Mouse (Mus musculus) kidney, postnatal 10 days (tissue): ENCODE measurements around the gene Gas2l1.
"Not testable (repeated sequence)": the region's sequence is repeated elsewhere in the genome, so short reads cannot be mapped to it uniquely, and the experiment has no call there.

Experiments used
- DNase-seq: peaks from one replicate; pipeline ENCODE4 v3.0.0; 2021; ENCODE audit warnings: mixed read lengths

Gas2l1 gene

DNA sequence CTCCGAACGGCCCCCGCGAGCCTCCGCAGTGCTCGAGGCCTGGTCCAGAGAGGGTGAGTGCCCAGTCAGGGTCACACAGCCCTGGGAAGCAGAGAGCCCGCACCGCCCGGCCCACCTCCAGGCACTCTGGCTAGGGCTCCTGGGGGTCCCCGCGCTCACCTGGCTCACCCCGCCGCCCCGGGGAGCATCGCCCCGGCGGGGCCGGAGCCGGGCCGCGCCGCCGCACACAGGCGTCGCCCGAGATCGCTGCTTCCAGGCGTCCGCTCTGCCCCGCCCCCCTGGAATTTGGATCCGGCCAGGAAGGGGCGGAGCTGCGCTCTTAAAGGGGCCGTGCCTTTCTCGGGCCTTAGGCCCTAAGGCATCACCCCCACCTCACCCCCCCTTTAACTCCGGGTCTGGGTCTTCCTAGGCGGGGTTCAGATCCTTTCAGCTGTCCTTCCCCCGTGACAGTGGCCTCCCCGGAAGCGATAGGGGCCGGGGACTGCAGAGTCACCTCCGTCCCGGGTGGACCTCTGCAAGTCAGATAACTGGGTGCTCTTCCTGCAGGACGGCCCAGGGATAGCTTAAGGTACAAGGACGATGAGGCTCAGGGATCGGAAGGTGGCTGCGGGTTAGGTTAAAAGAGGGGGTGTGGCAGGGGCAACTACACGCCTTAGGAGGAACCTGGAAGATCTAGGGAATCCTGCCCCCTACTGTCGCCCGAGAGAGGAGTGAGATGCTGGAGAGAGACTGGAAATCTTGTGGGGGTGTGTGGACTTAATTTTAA, at the start of gene Gas2l1:
Gene Gas2l1, minus strand, starts transcription at position 272 of the 766 bp plus-strand sequence.
- peak; percentile 96 for DNase-seq

DNA sequence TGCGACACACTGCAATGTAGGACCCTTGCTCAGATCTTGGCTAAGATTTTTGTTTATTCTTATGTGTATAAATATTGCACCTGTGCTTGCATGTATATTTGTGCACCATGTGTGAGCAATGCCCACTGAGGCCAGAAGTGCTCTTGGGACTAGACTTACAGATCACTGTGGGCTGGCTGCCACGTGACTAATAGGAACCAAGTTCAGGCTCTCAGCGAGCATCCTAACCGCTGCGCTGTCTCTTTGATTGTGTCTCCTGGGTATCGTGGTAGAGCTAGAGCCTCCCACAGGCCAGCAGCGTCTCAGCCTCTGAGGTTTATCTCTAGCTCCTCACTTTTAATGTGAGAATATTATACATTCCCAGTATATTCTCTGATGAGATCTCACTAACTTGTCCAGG, 48.5 kb upstream of the Gas2l1 start:
- DNase-seq: no peak

DNA sequence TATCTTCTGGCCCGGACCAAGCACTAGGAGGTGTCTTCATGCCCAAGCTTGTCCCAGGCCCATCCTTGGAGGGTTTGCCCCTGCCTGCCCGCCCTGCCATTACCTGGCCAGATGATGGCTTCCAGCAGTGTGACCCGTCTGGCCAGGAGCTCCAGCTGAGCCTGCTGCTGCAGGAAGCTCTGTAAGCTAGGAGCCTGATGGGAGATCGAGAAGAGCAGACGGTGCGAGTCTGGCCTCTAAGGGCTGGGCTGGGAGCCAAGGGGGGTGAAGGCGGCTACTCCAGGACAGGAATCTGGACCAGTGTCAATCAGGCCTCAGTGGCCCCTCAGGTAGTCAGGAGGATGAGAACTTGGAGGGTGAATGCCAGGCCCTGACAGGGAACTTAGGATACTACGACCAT, 44.3 kb upstream of the Gas2l1 start:
- DNase-seq: no peak

DNA sequence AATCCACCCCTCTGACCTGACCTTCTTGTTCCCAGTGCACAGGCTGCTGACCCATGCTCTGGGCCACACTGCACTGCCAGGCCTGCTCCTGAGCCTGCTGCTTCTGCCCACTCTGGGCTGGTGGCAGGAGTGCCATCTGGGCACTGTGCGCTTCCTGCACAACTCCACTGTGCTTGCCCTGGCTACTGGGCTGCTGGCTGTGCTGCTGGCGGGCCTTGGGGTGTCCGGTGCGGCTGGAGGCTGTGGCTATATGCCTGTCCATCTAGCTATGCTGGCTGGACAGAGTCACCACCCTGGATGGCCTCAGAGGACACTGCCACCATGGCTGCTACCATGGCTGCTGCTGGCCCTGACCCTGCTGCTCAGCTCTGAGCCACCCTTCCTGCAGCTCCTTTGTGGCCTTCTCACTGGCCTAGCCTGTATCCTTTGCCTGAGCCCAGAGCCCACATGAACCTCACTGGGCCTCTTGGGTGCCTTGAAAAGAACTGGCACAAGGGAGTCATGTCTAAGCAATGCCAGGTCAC, 38.9 kb upstream of the Gas2l1 start:
- no peak for DNase-seq

DNA sequence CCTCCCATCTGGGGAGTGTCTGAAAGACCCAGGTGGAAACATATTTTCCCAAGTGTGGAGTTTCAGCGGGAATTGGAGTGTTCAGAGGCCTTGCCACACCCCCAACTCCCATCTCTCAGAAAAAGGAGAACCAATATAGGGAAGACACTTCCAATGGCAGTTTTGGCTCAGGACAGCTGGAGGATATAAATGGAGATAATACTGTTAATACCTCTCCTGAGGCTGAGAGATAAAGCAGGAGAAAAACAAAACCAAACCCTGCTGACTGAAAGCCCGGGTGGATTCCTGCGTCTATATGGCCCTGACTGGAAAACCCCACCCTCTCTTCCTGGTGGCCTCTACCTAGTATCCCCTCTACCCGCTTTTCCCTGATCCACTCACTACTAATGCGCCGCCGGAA, 37.3 kb upstream of the Gas2l1 start:
- no peak for DNase-seq

DNA sequence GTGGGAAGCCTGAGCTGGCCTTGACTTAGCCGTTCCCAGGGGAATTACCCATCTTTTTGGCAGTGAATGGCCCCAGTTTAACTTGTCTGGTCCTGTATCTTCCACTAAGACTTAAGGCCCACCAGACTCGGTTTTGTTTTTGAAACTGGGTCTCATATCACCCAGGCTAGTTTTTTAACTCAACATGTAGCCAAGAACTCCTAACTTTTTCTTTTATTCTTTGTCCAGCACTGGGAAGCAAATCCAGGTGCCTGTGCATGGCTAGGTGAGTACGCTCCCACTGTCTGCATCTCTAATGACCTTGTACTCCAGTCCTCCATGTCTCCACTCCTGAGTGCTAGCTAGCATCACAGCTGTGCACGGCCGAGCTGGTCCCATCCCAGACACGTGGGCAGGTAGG, 36.5 kb upstream of the Gas2l1 start:
- no peak for DNase-seq

DNA sequence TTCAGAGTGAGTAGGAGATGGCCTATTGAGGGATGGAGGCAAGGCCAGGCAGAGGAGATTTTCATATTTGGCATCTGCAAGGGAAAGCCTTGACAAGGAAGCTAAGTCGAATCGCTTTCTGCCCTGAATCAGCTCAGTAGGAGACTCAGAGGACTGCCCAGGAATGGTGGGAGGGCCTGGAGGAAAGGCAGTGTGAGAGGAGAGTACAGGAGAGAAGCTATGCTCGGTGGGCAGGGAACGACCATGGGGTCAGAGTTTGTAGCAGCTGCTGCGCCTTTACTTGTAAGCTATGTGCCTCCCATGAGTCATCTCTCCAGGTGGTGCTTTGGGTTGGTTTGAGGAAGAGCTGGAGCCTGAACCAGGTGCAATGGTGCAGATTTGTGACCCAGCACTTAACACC, 35.7 kb upstream of the Gas2l1 start:
- no peak for DNase-seq

DNA sequence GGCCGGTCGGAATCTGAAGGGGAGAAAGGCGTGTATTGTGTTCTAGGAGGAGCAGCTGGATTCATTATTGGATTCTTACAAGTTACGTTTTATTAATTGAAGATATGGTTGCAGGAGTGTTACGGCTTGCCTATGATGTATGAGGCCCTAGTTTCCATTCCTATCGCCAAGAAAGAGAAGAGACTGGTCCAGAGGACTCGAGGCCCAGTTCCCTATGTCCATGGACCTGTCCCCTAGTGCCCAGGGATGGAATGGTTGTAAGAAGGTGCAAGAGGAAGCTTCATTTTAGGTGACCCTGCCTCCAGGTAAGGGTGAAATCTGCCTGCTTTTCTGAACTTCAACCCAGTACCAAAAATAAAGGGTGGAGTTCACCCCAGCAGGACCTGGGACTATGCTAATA, 35.2 kb upstream of the Gas2l1 start:
- no peak for DNase-seq

DNA sequence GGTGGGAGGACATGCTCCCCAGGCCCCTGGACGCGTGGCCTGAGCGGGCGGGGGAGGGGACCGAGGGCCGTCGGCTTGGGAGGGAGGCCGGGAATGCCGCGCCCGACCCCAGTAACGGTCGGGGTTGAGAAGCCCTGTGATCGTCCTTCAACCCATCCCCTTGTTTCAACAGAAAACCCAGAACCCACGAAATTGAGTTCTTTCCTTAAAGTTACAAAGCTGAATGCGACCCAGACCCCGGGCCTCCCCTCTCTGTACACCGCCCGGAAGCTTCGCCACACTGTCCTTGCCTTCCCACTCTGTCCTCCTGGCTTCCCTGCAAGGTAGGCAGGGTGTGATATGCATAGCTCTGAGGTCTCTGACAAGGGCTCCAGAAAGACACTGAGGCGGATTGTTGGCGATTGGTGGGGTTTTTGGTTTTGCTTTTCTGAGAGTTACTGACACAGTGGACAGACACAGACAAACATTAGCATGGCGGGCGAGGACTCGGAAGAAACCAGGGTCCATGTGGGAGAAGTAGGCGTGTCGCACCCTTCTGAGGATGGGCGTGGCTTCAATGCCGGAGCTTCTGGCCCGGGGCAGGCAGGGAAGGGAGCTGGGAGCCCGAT, 34.6 kb upstream of the Gas2l1 start:
- DNase-seq: peak; percentile 93

DNA sequence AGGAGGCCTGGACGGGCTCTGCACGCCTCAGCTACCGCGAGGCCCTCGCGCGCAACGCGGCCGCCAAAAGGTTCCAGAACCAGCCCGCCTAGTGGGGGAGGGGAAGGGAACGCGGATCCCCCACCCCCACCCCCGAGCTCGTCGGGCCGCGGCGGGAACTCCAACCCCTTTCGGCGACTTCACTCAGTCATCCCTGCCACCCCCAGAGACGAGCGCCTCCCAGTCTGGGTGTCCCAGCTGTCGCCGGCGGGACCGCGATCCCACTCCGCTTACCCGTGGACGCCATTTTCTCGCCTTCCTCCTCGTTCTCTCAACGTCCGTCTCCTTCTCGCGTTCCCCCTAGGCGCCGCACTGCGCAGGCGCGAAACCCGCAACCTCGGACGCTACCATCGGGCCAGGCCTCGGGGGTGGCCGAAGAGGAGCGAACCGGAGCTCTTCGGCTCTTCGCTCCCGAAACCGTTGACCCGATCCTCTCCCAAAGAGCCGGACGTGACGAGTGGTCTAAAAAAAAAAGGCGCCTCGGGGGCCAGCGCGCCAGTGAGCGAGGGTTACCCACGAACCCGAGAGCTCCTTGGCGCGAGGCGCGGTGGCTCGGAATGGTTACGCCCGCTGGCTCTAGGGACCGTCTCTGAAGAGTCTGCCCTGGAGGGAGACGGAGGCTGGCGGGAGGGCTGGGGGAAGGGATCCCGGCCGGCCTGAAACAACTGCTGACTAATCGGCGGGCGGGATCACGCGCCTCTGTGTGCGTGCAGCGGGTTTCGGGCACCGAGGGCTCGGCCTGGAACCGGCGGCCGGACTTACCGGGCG, 33.8 kb upstream of the Gas2l1 start, which contains the start of the genes Rhbdd3 and Ewsr1:
Gene Rhbdd3, plus strand, starts transcription at position 191 of the 807 bp plus-strand sequence.
Gene Ewsr1, minus strand, starts transcription at position 531 of the 807 bp plus-strand sequence.
- peak; percentile 98 for DNase-seq

DNA sequence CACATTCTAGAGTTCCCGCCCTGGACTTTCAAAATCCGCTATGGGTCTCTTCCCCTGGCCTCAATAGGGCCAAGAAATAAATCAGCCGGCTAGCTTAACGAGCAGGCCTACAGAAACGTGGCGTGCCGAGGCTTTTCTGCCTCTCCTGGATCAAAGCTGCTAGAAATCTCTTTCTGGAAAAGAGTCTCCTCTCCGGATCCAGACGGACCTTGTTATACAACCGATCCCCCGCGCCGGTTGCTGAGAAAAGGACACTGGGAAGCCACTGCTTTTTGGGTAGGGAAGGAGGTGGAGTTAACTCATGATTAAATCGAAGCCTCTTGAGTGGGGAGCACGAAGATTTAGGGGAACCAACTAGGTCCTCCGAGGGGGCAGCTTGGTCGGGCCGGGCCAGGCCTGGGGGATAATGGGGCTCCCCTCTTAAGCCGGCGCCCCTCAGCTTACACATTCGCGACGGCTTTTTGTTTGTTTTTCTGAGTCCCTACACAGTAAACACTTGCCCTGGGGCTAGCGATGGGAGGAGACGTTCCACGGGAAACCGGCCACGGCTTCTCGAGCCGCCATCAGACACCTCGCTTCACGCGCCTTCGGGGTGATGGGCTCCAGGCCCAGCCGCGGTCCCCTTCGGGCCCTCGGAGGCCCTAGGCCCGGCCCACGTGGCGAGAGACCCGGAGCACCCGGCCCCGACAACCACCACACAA, 33.1 kb upstream of the Gas2l1 start:
- peak; percentile 56 for DNase-seq

DNA sequence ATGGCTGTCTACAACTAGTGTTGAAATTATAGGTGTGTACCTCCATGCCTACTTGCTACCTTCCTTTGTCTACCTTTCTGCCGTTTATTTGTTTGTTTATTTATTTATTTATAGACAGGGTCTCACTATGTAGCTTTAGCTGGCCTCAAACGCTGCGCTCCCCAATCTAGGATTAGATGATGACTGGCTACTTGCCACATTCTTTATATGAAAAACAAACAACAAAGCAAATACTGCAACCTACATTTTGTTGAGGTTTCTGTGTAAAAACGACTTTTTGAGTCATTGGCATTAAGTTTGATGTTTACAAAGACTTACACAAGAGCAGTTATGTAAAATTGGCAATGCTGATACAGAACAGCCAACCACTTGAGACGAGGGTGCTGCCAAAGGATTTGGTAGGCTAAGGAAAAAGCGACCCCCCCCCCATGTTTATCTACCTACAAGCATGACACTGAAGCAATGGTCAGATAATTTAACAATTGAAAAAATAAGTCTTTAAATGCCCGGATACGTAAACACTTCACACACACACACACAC, 31.4 kb upstream of the Gas2l1 start:
- DNase-seq: no peak

DNA sequence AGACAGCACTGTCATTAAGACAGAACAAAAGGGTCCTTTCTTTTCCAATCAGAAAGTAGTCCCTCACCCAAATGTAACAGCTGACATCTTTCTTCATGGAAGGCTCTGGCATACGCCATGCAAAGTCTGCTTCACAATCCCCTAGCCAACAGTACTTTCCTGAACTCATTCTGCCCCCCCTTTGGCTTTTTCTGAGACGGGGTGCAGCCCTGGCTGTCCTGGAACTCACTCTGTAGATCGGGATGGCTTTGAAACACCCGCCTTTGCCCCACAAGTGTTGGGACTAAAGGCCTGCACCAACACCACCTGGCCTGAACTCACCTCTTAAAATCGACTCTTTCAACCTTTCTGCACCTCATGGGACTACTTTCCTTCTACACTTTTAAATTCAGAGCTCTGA, 30.8 kb upstream of the Gas2l1 start:
- DNase-seq: no peak

DNA sequence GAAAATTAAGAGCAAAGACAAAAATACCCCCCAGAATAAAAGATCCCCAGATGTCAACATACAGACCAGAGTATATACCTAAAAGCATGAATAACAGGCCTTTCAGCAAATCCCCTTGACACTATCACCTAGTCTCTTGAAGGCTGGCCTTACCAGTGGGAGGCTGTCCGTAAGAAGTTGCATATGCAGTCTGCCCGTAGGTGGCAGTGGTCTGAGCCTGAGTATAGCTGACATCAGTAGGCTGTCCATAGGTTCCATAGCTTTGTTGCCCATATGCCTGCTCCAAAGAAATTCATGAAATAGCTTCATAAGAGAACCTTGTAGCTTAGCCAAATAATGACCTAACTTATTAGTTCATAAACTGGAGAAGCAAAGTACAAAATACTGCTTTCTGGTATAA, 26.6 kb upstream of the Gas2l1 start:
- DNase-seq: no peak

DNA sequence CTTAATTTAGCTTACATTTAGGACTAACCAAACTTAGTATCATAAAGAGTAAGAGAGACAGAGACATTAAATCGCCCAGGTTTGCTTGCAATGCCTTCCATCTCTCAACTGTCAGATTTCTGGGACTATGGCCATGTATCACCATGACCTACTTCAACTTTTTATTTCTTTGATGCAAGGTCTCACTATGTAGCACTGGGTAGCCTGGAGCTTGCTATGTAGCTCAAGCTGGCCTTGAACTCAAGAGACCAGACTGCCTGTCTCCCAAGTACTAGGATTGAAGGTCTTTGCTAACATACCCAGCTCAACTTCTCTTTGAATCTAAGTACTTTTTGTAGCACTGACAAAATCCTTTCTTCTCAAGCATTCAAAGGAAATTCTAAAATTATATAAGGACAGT, 24.0 kb upstream of the Gas2l1 start:
- DNase-seq: no peak

DNA sequence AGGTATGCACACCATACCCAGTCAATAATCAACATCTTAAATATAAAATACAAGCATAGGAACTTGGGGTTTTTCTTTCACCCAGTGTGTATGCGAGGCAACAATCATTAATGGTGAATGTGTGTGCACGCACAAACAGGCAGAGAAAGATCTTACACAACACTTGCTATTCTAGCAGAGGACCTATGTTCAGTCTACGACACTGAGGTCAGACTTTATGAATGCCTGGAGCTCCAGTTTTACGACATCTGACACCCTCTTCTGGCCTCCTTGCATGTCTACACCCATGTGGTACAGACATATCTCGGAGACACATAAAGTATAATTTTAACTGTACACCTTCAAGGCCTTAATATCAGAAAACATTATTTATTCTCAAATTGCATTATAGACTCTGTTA, 11.7 kb upstream of the Gas2l1 start:
- not testable (repeated sequence) for DNase-seq

DNA sequence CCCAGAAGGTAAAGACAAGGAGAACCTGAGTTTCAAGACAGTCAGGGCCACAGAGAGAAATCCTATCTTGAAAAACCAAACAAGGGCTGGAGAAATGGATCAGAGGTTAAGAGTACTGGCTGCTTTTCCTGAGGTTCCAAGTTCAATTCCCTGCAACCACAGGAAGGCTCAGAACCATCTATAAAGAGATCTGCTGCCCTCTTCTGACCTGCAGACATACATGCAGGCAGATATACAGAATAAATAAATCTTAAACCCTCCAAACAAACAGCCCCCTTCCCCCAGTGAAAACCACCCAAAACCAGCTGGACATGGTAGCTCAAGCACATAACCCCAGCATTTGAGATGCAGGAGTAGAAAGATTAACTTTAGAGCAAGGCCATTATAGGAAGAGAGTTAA, 10.6 kb upstream of the Gas2l1 start:
- no peak for DNase-seq

DNA sequence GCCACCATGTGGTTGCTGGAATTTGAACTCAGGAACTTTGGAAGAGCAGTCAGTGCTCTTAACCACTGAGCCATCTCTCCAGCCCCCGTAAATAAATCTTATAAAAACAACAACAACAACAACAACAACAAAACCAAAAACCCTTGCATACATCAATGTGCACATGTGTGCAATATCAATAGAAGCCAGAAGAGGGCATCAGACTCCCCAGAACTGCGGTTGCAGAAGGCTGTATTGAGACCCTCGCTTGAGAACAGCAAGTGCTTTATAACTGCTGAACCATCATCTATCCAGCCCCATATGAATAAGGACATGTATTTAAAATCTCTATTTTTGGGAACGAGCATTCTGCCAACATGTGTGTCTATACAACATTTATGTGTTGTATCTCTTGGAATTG, 9.8 kb upstream of the Gas2l1 start:
- DNase-seq: peak; percentile 45

DNA sequence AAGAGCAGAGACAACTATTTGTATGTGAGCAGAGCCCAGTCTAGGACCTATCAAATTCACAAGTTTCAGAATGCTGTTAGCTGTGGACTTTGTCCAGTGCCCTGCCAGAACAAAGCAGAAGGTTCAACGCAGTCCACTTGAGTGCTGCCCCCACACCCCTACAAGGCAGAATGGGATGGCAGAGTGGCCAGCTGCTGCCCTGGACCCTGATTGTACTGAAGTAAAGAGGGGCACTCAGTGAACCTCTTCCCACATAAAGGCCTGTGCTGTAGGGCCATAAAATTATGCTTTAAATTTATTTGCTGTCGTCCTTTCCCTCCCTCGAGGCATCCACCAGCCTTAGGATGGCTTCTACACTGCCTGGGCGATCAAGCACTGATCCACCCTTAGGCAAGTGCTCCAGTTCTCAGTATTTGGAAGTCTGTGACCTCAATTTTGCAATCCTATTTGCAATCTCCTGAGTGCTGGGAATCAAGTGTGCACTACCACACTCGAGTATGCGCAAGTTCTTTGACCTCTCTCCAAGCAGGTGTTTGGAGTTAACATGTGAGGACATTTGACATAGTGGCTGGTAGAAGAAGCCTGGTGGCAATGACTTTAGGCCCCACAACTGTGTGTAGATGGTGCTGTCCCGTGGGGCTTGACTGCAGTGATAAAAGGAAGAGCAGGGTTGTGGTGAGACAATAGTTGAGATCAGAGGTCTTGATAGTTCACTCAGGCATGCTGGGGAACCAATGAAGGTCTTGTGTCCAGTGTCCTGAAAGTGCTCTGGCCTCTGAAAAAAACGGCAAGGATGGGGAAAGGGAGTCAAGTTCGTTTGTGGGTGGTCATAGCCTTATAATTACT, 3.2 kb upstream of the Gas2l1 start:
- DNase-seq: no peak

DNA sequence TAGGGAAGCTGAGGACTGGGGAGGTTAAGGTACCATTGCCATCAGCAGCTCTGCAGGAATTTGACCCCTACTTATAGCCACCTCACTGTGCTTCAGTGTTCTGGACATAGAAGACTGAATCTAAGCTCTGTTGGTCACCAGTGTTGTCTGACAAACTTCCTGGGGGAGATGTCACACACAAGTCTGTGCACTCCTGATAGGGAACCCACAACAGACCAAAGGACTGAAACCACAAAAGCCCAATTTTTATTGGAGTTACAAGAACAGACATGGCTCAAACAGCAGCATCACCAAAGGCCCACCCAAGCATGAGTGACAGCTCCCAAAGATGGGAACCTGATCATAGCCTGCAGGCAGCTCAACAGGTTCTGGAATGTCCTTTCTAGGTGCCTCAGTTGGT, 1.9 kb upstream of the Gas2l1 start:
- no peak for DNase-seq

DNA sequence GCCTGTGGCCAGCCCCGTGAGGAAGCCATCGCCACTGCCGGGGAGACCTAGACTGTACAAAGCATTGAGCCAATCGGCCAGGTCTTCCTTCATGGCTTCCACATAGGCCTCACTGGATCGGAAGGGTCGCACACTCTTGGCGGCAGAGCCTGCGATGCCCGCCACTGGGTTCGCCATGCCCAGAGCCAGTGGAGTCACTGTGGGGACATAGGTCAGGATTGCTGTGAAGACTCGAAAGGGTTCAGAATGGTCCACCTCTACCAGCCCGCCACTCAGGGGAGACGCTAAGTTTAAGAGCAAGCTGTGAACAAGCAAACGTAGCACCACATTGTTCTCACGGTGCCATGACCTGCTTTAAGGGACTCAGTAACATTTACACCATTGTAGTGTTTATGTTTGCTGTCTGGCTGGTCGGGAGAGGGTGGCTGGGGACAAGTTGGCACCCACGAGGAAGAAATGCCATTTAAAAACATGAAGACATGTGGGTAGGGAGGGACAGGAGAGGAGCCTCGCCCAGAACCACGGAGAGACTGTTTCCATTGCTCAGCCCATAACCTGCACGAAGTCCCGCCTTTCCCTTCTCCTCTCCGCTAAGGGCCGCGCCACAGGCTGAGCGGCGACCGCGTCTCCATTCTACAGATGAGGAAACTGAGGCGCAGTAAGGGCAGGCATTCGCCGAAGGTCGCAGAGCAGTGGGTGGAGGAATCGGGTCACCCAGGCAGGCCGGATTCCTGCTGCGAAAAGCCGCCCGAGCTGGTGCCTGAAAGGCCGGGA, 658 bp downstream of the Gas2l1 start:
- no peak for DNase-seq
